ENCODE assay signal across 13 mouse cellular contexts in the genomic region with DNA sequence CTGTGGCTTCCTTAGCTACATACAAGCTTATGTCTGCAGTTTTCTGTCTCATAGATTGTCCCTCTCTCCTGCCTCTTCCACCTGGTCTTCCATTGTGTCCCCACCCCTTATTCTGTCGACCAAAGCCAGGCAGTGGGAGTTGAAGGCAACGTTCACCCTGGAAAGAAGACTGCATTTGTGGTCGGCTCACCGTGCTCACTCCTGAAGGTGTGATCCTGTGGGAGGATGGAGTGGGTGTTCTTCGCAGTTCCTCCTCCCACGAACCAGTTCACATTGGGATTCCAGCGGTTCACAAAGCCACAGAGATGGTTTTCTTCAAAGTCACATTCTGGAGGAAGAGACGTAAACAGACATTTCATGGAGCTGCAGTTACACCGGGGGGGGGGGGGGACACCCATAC.
A peak's percentile ranks its signal among the peaks of the same experiment; 100 is the strongest.
DNase-seq lines count a peak whose midpoint lies in the region; ATAC-seq and TF ChIP-seq lines count a peak whose summit lies in the region.
"Had no signal": no experiment of that assay in that cellular context is flagged by ENCODE, and none has a peak within 500 bp of the region (broad histone marks: within the 10 kb centered on the region; RNA-seq: fewer than 3 reads in every experiment).

No protein-coding gene starts in this region.

- H3K4me2 ChIP-seq in neural tube, embryonic 15.5 days: no peak overlapping the region
- H3K4me2 ChIP-seq in hindbrain, postnatal 0 days (ENCODE audit: low read depth, low read length): no peak overlapping the region
- H3K4me2 ChIP-seq: embryonic facial prominence, embryonic 15.5 days; heart, embryonic 15.5 days; liver, embryonic 11.5 days had no signal

- intact Hi-C loops in heart, postnatal 10 days (cut with DNase I): loop anchor here (1.0 to 5.0 kb wide), 2 partner anchors 150 to 589 kb away; no protein-coding TSS in a partner anchor

- no peak overlapping the region for H3K27ac ChIP-seq in neural tube, embryonic 15.5 days (replicated peaks)
- H3K27ac ChIP-seq in hindbrain, postnatal 0 days: no peak overlapping the region
- H3K27ac ChIP-seq: embryonic facial prominence, embryonic 15.5 days; forebrain, embryonic 10.5 days; heart, embryonic 15.5 days; kidney, postnatal 0 days had no signal

- H3K4me1 ChIP-seq in neural tube, embryonic 15.5 days: peaks cover 11% of the 10 kb centered on the region
- H3K4me1 ChIP-seq in hindbrain, postnatal 0 days (ENCODE audit: insufficient read depth, low read length): no peaks in the 10 kb centered on the region
- H3K4me1 ChIP-seq: heart, embryonic 15.5 days had no signal

- no peak for TF ChIP-seq CTCF in hindbrain, postnatal 0 days (IDR thresholded peaks at IDR 0.05; ENCODE audit: low read depth)

- no peaks in the 10 kb centered on the region for H3K27me3 ChIP-seq in neural tube, embryonic 15.5 days (replicated peaks)
- H3K27me3 ChIP-seq in hindbrain, postnatal 0 days (ENCODE audit: insufficient read depth, low read length): no peaks in the 10 kb centered on the region
- H3K27me3 ChIP-seq: embryonic facial prominence, embryonic 15.5 days; heart, embryonic 15.5 days had no signal

- whole genome bisulfite sequencing in neural tube, embryonic 15.5 days: 80% methylated on average over 9 of the region's 9 CpGs
- 75% methylated on average over 9 of the region's 9 CpGs for WGBS in hindbrain, postnatal 0 days

- no peak overlapping the region for H3K9ac ChIP-seq in neural tube, embryonic 15.5 days (replicated peaks)
- H3K9ac ChIP-seq in hindbrain, postnatal 0 days (replicated peaks; ENCODE audit: low read length): no peak overlapping the region
- H3K9ac ChIP-seq: embryonic facial prominence, embryonic 15.5 days; heart, embryonic 15.5 days had no signal

- H3K9me3 ChIP-seq in neural tube, embryonic 15.5 days (replicated peaks): no peaks in the 10 kb centered on the region
- no peaks in the 10 kb centered on the region for H3K9me3 ChIP-seq in hindbrain, postnatal 0 days (ENCODE audit: low read length)
- H3K9me3 ChIP-seq: embryonic facial prominence, embryonic 15.5 days; forebrain, embryonic 10.5 days; heart, embryonic 15.5 days had no signal

- no peak overlapping the region for H3K4me3 ChIP-seq in neural tube, embryonic 15.5 days (replicated peaks)
- H3K4me3 ChIP-seq in hindbrain, postnatal 0 days (ENCODE audit: low read length): no peak overlapping the region
- H3K4me3 ChIP-seq: embryonic facial prominence, embryonic 15.5 days; forebrain, embryonic 10.5 days; heart, embryonic 15.5 days had no signal

- ATAC-seq in neural tube, embryonic 15.5 days (ENCODE audit: low FRiP score): 0 out of 2 replicates have a peak, but pooled peaks have one; percentile 31
- 0 out of 2 replicates have a peak, but pooled peaks have one; percentile 40 for ATAC-seq in hindbrain, postnatal 0 days

- DNase-seq in heart, adult 11 months: peak; percentile 89
- no peak for DNase-seq in heart, postnatal 10 days
- DNase-seq in neural tube, embryonic 10.5 days (ENCODE audit: extremely low spot score, low spot score): no peak
- peak; percentile 60 for DNase-seq in brain, adult 2 months (ENCODE audit: low read depth, low spot score)
- no peak for DNase-seq in hindbrain, postnatal 0 days (ENCODE audit: low spot score)
- DNase-seq in urinary bladder, postnatal 10 days (ENCODE audit: low spot score): no peak
- DNase-seq: adrenal gland, adult 8-10 months had no signal

- H3K36me3 ChIP-seq in neural tube, embryonic 15.5 days: no peaks in the 10 kb centered on the region
- no peaks in the 10 kb centered on the region for H3K36me3 ChIP-seq in hindbrain, postnatal 0 days (ENCODE audit: insufficient read depth, low read length)
- H3K36me3 ChIP-seq: embryonic facial prominence, embryonic 15.5 days; forebrain, embryonic 10.5 days; heart, embryonic 15.5 days had no signal

Comparison
In these comparisons a context has a peak if more than half of its experiments do, and no peak if none do; other contexts are left out.
1. DNase-seq: peak in heart, adult 11 months (single experiment) and brain, adult 2 months (single experiment); none in heart, postnatal 10 days (0 of 2), neural tube, embryonic 10.5 days (single experiment), hindbrain, postnatal 0 days (single experiment) and urinary bladder, postnatal 10 days (single experiment).